Mouse (Mus musculus): ENCODE data around the gene Olfr640.

The Olfr640 gene

GRCm38 (mm10) chr7:104025473-104025872, at the start of gene Olfr640:
Gene Olfr640, minus strand, starts transcription at chr7:104025573.
- DNase-seq = no peak

GRCm38 (mm10) chr7:104071769-104072168, 46.4 kb upstream of the Olfr640 start, which contains the start of gene Olfr644:
Gene Olfr644, minus strand, starts transcription at chr7:104071869.
- DNase-seq = no peak

- DNase-seq = no peak
These were observed 36.0 kb upstream of the Olfr640 start, which contains the start of gene 4930516K23Rik for GRCm38 (mm10) chr7:104061345-104061744. Gene 4930516K23Rik, minus strand, starts transcription at chr7:104061445.

- DNase-seq = no peak
These were observed 33.8 kb upstream of the Olfr640 start for GRCm38 (mm10) chr7:104059215-104059614.

GRCm38 (mm10) chr7:104052566-104052965, 27.2 kb upstream of the Olfr640 start, which contains the start of gene Olfr642:
Gene Olfr642, minus strand, starts transcription at chr7:104052666.
- no peak for DNase-seq

- DNase-seq = no peak
These were observed 25.4 kb upstream of the Olfr640 start for GRCm38 (mm10) chr7:104050745-104051144.

GRCm38 (mm10) chr7:104035145-104035544, 9.8 kb upstream of the Olfr640 start, which contains the start of gene Olfr641:
Gene Olfr641, plus strand, starts transcription at chr7:104035445.
- no peak for DNase-seq

GRCm38 (mm10) chr7:104026978-104027377, 1.6 kb upstream of the Olfr640 start:
- no peak for DNase-seq

- no peak for DNase-seq
These were observed 3.7 kb downstream of the Olfr640 start for GRCm38 (mm10) chr7:104021651-104022050.

GRCm38 (mm10) chr7:104018953-104019352, 6.4 kb downstream of the Olfr640 start:
- DNase-seq = no peak

GRCm38 (mm10) chr7:104017203-104017602, 8.2 kb downstream of the Olfr640 start, which contains the start of gene Olfr639:
Gene Olfr639, minus strand, starts transcription at chr7:104017303.
- no peak for DNase-seq

GRCm38 (mm10) chr7:103999124-103999523, 26.2 kb downstream of the Olfr640 start:
- DNase-seq = no peak

- no peak for DNase-seq
These were observed 26.9 kb downstream of the Olfr640 start, which contains the start of gene Olfr638 for GRCm38 (mm10) chr7:103998446-103998845. Gene Olfr638, plus strand, starts transcription at chr7:103998746.

GRCm38 (mm10) chr7:103971782-103972181, 53.6 kb downstream of the Olfr640 start:
- DNase-seq = no peak

GRCm38 (mm10) chr7:103970852-103971251, 54.5 kb downstream of the Olfr640 start, which contains the start of gene Olfr635:
Gene Olfr635, plus strand, starts transcription at chr7:103971152.
- no peak for DNase-seq
